Mouse (Mus musculus): ENCODE measurements around the gene Gm1043. TPM values are rescaled to one million over a fixed set of nuclear protein-coding genes. Genes with fewer than 3 reads are reported as not detected.

The Gm1043 gene
- polyA plus RNA-seq (2012; ENCODE audit: insufficient read depth, insufficient read length, missing spikeins), result not detected in 2 replicates

DNA sequence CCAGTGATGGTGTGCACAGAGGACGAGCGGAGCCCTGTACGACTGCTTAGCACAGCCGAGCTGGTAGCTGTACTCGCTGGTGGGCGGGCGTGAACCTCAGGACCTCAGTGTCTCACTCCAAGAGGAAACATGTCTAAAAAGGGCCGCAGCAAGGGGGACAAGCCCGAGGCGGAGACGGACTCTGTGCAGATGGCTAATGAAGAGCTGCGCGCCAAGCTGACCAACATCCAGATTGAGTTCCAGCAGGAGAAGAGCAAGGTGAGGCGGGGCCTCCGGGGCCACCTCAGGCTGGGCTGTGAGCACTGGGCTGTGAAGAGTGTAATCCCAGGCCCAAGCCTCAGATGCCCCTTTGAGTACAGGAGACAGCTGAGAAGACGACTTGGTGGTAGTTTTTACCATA lies at the start of gene Gm1043:
Gene Gm1043 (plus strand): TSS at position 130 of the 400 bp plus-strand sequence.
- Histone ChIP-seq H3K4me1 (ENCODE audit: control insufficient read depth, insufficient read depth, insufficient read length, low read length) (no peaks in the 10 kb centered on the region), H3K4me3 (ENCODE audit: insufficient read depth, low read depth, low read length) (no peak within 1 kb of the TSS), H3K27ac (replicated peaks; ENCODE audit: low read depth, low read length) (no peak within 1 kb of the TSS)

DNA sequence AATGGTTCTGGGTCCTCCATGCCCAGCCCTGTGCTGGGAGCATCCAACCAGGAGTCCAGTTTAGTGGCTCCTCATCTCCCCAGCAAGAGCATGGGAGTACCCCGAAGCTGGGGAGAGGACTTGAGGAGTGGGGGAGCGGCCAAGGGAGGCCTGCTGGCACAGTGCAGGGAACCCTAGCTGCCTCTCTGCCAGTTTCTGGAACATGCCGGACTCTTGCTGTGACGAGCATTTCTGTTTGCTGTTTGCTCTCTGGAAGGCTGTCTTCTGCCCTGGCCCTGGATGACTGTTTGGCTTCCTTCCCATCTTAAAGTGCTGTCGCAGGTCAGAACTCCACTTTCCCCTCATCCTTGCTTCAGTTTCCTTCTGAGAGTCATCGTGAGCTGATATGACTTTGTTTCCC lies 49.3 kb upstream of the Gm1043 start:
- Histone ChIP-seq H3K4me3 (ENCODE audit: insufficient read depth, low read depth, low read length) (no peak overlapping the region), H3K27ac (replicated peaks; ENCODE audit: low read depth, low read length) (no peak overlapping the region), H3K4me1 (ENCODE audit: control insufficient read depth, insufficient read depth, insufficient read length, low read length) (no peaks in the 10 kb centered on the region)

DNA sequence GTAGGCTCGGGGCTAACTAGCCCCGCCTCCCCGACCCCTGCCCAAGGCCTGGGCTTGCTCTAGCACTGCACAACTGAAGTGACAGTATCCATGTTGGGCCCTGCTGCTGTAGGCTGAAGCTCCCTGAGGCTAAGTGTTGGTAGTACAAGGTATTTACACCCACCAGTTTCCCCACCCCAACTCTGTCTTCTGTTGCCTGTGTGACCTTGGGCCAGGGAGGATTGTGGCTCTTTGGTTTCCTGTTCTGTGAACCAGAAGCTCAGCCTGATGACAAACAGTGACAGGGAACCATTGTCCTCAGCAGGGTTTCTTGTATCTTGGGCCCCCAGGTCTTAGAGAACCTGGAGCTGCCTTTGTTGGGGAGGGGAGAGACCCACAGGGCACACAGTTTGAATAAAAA lies 48.3 kb upstream of the Gm1043 start:
- Histone ChIP-seq H3K27ac (replicated peaks; ENCODE audit: low read depth, low read length) (no peak overlapping the region), H3K4me3 (ENCODE audit: insufficient read depth, low read depth, low read length) (no peak overlapping the region), H3K4me1 (ENCODE audit: control insufficient read depth, insufficient read depth, insufficient read length, low read length) (no peaks in the 10 kb centered on the region)

DNA sequence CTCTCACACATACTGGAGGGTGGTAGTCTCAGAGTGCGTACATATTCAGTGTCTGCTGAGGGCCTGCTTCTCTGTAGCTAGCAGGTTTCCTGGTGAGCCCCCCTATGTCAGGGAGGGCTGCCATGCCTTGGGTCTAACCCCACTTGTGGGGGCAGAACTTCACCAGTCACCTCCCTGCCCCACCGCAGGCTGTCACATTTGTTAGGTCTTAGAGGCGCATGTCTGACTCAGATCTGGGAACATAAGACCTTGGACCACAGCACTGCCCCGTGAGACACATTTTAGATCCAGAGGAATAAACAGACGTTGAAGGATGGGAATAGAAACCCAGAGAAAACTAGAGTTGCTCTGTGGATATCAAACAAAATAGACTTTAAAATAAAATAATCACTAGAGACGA lies 45.3 kb upstream of the Gm1043 start:
- Histone ChIP-seq H3K4me1 (ENCODE audit: control insufficient read depth, insufficient read depth, insufficient read length, low read length) (no peaks in the 10 kb centered on the region), H3K4me3 (ENCODE audit: insufficient read depth, low read depth, low read length) (no peak overlapping the region), H3K27ac (replicated peaks; ENCODE audit: low read depth, low read length) (no peak overlapping the region)

DNA sequence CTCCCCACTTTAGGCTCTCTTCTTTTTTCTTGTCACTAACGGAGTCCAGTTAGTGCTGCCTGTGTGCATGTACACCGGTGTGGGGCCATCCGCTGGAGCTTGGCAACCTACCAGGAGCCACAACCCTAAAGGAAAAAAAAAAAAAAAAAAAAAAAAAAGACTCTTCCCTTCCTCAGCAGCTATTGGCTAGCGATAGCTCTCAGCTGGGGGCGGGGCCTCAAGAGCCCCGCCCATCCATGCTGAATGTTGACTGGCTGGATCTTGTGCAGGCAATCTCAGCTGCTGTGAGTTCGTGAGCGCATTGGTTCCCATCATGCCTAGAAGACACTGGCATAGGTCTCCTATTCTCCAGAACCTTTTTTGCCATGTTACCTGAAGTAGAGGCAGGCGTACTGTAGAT lies 44.5 kb upstream of the Gm1043 start:
- Histone ChIP-seq H3K4me3 (ENCODE audit: insufficient read depth, low read depth, low read length) (no peak overlapping the region), H3K27ac (replicated peaks; ENCODE audit: low read depth, low read length) (no peak overlapping the region), H3K4me1 (ENCODE audit: control insufficient read depth, insufficient read depth, insufficient read length, low read length) (no peaks in the 10 kb centered on the region)

DNA sequence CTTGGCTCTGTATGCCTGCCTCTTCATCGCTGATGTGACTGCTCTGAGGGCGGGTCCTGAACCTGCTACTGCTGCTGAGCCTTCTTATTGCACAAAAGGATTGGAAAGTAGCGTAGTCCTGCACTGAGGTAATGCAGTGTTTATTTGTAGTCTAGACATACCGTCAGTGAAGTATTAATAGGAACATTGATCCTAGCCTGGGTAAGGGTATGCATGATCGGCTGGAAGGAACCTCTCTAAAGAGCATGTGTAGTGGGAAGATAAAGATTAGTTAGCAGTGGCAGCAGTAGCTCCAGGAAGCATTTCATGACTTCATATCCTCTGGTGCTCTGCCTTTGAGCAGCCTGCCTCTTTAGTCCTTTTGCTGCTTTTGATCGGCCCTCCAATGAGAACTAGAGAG lies 43.5 kb upstream of the Gm1043 start:
- no peaks in the 10 kb centered on the region for H3K4me1 ChIP-seq (ENCODE audit: control insufficient read depth, insufficient read depth, insufficient read length, low read length)
- H3K27ac ChIP-seq (replicated peaks; ENCODE audit: low read depth, low read length), result no peak overlapping the region
- H3K4me3 ChIP-seq (ENCODE audit: insufficient read depth, low read depth, low read length), result no peak overlapping the region

DNA sequence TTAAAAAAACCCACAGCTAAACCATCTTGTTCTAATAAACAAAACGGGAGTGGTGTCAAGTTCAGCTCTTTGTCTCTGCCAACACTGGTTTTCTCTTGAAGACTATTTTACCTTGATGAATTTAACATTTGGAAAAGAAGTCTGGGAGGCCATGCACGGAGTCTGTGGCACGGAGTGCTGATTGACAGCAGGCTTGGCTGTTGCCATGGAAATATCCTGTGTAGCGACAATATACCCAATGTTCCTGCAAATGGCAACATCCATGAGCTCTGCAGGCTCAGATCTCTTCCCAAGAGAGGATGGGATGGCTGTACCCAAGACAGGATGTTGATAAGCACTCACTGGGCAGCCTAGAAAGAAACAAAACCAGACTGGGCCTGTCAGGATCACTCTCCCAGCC lies 42.2 kb upstream of the Gm1043 start:
- H3K27ac ChIP-seq (replicated peaks; ENCODE audit: low read depth, low read length), result no peak overlapping the region

DNA sequence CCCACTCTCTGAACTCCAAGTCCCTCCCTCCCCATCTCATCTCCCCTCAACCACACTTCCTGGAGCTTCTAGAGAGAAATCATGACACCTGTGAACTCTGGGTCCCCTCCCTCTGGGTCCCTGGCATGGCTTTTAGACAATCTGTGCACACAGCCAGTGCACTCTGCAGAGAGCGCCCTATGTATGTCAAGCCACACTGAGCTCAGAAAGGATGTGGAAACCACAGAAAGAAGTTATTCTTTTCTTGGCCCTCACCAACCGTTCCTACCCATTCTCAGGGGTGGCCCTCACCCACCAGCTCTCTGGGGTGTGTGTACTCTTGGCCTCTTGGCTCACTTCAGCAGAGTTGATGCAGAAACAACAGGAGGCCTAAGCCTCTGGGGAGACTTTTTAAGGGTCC lies 40.4 kb upstream of the Gm1043 start:
- no peak overlapping the region for H3K4me3 ChIP-seq (ENCODE audit: insufficient read depth, low read depth, low read length)
- H3K4me1 ChIP-seq (ENCODE audit: control insufficient read depth, insufficient read depth, insufficient read length, low read length), result no peaks in the 10 kb centered on the region
- no peak overlapping the region for H3K27ac ChIP-seq (replicated peaks; ENCODE audit: low read depth, low read length)

More for the DNA sequence above, 42.2 kb upstream of the Gm1043 start:
- Histone ChIP-seq H3K4me1 (ENCODE audit: control insufficient read depth, insufficient read depth, insufficient read length, low read length) (no peaks in the 10 kb centered on the region), H3K4me3 (ENCODE audit: insufficient read depth, low read depth, low read length) (no peak overlapping the region)

DNA sequence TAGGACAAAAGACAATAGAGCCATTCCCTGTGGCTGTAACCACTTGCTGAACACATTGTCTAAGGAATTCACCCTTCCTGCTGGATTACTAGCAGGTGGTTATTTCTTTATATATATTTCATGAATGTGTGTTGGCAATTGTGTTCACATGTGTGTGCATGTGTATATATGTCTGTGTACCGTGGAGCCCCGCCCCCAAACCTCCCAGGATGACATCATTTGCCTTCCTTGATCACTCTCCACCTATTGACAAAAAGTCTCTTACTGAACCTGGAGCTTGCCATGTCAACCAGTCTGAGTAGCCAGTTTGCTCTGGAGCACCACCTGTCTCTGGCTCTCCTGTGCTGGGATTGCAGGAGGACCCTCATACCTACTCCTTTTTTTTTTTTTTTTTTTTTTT lies 39.6 kb upstream of the Gm1043 start:
- Histone ChIP-seq H3K4me1 (ENCODE audit: control insufficient read depth, insufficient read depth, insufficient read length, low read length) (no peaks in the 10 kb centered on the region), H3K4me3 (ENCODE audit: insufficient read depth, low read depth, low read length) (no peak overlapping the region), H3K27ac (replicated peaks; ENCODE audit: low read depth, low read length) (no peak overlapping the region)

DNA sequence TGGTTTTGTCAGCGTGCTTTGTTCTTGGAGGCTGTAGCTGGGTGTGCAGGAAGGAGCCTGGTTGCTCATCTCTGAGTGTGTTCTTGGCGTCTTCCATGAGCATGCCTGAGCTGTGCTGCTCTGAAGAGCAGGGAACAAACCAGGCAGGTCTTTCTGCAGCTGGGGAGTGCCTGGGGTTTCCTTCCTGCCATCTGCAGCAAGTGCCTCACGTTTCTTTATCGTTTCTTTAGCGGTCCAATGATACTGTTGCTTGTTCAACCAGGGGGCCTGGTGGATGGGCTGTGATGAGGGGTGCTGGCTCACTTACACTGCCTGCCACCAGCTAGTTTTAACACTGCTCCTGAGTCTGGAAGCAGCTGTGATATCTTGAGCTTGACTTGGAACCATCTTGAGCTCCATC lies 38.4 kb upstream of the Gm1043 start:
- Histone ChIP-seq H3K4me3 (ENCODE audit: insufficient read depth, low read depth, low read length) (no peak overlapping the region), H3K27ac (replicated peaks; ENCODE audit: low read depth, low read length) (no peak overlapping the region), H3K4me1 (ENCODE audit: control insufficient read depth, insufficient read depth, insufficient read length, low read length) (no peaks in the 10 kb centered on the region)

DNA sequence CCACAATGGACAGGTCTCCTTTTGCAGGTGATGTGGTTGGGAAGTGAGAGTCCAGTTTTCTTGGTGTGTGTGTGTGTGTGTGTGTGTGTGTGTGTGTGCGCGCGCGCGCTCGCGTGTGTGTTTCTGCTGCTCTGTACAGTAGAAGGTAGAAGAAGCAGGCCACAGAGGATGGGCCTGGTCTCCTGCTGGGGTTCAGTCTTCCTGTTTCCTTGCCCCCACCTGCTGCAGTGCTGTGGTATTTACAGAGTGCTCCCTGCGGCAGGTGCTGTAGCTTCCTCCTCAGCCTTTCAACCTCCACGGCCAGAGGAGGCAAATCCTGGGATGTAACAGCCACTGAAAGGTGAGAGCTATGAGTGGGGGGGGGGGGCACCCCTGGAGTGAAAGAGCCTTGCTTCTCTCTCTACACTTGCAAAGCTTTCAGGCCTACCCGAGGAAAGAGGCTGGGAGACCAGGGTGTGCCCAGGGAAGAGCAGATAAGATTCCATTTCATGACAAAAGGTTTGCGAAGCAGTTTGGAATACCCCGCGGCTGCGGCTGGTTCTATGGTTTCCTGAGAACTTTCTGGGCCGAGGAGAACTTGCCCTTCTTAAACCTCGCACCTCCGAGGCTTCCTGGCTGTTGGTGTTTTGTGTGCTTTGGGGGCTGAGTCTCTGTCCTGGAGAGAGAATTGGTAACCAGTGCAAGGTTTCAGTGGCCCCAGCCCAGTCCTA lies 37.8 kb upstream of the Gm1043 start:
- no peak overlapping the region for H3K27ac ChIP-seq (replicated peaks; ENCODE audit: low read depth, low read length)
- H3K4me3 ChIP-seq (ENCODE audit: insufficient read depth, low read depth, low read length), result no peak overlapping the region

DNA sequence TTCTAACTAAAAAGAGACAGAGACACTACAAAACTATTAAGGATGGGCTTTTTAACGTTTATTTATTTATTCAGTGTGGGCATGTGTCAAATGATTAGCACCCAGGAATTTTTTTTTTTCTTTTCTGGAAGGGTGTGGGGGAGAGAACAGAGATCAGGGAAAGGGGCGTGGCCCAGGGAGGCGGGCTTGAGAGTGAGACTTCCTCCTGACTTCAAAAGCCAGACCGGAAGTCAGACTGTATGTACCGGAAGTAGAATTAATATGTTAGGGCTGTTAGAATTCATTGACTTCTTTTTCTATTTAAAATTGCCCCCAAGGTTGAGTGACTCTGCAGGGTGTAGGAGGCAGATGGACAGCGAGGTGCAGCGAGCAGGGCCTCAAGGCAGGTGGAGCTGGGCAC lies 37.2 kb upstream of the Gm1043 start:
- no peaks in the 10 kb centered on the region for H3K4me1 ChIP-seq (ENCODE audit: control insufficient read depth, insufficient read depth, insufficient read length, low read length)
- no peak overlapping the region for H3K27ac ChIP-seq (replicated peaks; ENCODE audit: low read depth, low read length)
- H3K4me3 ChIP-seq (ENCODE audit: insufficient read depth, low read depth, low read length), result no peak overlapping the region

More for the DNA sequence above, 37.8 kb upstream of the Gm1043 start:
- no peaks in the 10 kb centered on the region for H3K4me1 ChIP-seq (ENCODE audit: control insufficient read depth, insufficient read depth, insufficient read length, low read length)

DNA sequence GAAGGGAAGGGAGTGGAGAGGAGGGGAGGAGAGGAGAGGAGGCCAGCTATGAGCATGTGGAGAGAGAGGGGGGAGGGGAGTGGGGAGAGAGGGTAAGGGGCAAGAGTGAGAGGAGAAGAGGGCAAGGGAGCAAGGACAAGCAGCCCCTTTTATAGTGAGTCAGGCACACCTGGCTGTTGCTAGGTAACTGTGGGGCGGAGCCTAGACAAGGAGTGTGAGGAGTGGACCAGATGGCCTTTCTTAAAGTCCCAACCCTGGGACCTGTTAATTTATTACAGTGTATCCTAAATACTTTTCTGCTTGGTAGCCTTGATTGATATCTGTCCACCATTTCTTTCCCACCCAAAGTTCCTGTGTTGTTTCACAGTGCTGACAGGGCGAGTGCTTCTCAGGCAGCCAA lies 36.1 kb upstream of the Gm1043 start:
- Histone ChIP-seq H3K27ac (replicated peaks; ENCODE audit: low read depth, low read length) (no peak overlapping the region), H3K4me1 (ENCODE audit: control insufficient read depth, insufficient read depth, insufficient read length, low read length) (no peaks in the 10 kb centered on the region), H3K4me3 (ENCODE audit: insufficient read depth, low read depth, low read length) (no peak overlapping the region)

DNA sequence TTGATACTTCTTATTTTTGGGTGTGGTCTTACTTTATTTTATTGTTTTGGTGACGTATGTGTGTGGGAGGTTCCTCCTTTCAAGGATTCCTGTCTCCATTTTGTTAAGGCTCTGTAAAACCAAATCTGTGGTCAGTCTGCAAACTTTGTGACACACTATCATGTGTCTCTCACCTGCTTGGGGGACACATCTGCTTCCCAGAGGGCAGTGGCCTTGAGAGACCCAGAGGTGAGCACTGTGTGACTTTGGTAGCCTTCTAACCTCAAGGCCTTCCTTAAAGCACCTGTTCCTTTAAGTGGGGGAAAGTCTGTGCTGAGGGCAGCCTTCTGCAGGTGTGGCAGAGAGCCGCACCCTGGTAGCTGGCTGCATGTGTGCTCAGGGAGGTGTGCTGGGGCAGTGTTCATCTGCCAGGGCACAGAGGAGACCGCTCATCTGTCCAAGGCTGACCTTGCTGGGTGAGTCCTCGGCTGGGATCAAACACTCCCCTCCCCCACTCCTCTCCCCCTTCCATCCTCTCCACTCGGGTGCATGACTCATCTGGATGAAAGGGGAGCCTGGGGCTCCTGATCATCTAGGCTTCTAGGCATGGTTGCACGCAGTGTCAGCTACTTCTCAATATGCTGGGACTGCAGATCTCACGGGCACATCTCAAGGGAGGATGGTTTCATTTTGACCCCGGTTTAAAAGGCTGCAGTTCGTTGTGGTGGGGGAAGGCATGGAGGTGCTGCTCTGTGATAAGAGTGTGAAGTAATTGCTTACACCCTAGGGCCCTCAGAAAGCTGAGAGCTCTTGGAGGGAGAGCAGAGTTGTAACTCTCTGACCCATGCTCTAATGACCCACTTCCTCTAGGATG lies 34.4 kb upstream of the Gm1043 start:
- Histone ChIP-seq H3K4me1 (ENCODE audit: control insufficient read depth, insufficient read depth, insufficient read length, low read length) (no peaks in the 10 kb centered on the region), H3K4me3 (ENCODE audit: insufficient read depth, low read depth, low read length) (no peak overlapping the region), H3K27ac (replicated peaks; ENCODE audit: low read depth, low read length) (no peak overlapping the region)

DNA sequence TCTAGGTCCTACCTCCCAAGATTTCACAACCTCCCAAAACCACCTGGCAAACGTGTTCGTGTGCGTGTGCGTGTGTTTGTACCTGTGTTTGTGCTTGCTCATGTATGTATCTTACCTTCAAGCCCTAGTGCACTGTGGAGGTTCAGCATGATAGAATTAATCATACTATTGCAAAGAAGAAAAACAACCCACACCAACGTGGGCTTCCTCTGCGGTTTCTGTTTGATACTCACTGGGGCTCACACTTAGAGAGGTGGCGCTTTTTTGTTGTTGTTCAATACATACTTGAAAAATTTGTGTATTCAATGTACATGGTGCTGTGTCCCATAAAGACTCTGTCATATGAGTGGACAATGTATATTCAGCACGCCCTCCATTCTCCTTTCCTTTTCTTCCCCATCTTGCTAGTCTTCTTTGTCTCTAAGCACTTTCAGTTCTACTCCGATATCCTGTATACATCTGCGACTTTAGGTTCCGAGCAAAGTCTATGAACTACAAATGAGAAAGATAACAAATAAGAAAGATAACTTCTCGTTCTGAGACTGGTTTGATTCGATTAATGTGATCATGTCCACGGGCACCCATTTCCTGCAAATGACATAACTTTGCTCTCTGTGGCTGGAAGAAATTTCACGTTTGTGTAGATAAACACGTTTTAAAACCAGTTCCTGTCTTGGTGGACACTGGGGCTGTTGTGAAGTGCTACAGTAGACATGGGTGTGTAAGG lies 33.6 kb upstream of the Gm1043 start:
- Histone ChIP-seq H3K4me3 (ENCODE audit: insufficient read depth, low read depth, low read length) (no peak overlapping the region), H3K27ac (replicated peaks; ENCODE audit: low read depth, low read length) (no peak overlapping the region), H3K4me1 (ENCODE audit: control insufficient read depth, insufficient read depth, insufficient read length, low read length) (no peaks in the 10 kb centered on the region)
